Comparison of ENCODE assay signal across 28 mouse cellular contexts in the genomic region with DNA sequence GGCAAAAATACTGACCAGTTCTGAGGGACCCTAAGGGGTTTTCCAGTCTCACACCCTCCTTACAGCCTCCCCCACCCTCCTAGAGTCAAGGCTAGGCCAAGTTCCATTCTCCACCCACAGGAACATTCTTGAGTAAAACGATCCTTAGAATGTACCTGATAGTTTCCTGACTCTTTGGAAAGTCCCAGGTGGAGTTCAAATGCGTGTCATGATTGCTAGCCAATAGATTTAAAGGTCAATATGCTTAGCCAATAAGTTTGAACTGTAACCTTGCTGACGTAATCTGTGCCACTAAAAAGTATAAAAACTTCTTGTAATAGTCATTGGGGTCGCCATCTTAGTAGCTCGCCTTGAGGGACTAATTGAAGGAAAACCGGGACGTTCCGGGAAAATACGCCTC. TPM values are rescaled to one million over a fixed set of nuclear protein-coding genes. Genes with fewer than 3 reads are reported as not detected.
DNase-seq lines count a peak whose midpoint lies in the region; ATAC-seq lines count a peak whose summit lies in the region.
"Had no signal": no experiment of that assay in that cellular context is flagged by ENCODE, and none has a peak within 500 bp of the region (broad histone marks: within the 10 kb centered on the region; RNA-seq: fewer than 3 reads in every experiment).

No protein-coding gene starts in this region.

- no peak overlapping the region for H3K4me2 ChIP-seq in midbrain, embryonic 11.5 days
- no peak overlapping the region for H3K4me2 ChIP-seq in midbrain, embryonic 15.5 days
- H3K4me2 ChIP-seq: embryonic facial prominence, embryonic 13.5 days; embryonic facial prominence, embryonic 15.5 days; forebrain, embryonic 12.5 days had no signal

- no peak overlapping the region for H3K27ac ChIP-seq in midbrain, embryonic 11.5 days (ENCODE audit: low read depth, low read length)
- H3K27ac ChIP-seq in midbrain, embryonic 15.5 days: no peak overlapping the region
- H3K27ac ChIP-seq: embryonic facial prominence, embryonic 13.5 days; embryonic facial prominence, embryonic 15.5 days; forebrain, embryonic 10.5 days; forebrain, embryonic 12.5 days had no signal

- no peaks in the 10 kb centered on the region for H3K9me3 ChIP-seq in midbrain, embryonic 11.5 days (ENCODE audit: control insufficient read depth, low read length)
- H3K9me3 ChIP-seq in midbrain, embryonic 15.5 days: no peaks in the 10 kb centered on the region
- H3K9me3 ChIP-seq: embryonic facial prominence, embryonic 13.5 days; embryonic facial prominence, embryonic 15.5 days; forebrain, embryonic 10.5 days; forebrain, embryonic 12.5 days; G1E had no signal

- H3K27me3 ChIP-seq in midbrain, embryonic 11.5 days (ENCODE audit: control insufficient read depth, insufficient read depth, low read length): no peaks in the 10 kb centered on the region
- H3K27me3 ChIP-seq in midbrain, embryonic 15.5 days (replicated peaks): no peaks in the 10 kb centered on the region
- H3K27me3 ChIP-seq: CH12.LX; embryonic facial prominence, embryonic 13.5 days; embryonic facial prominence, embryonic 15.5 days; forebrain, embryonic 12.5 days; Patski had no signal

- no peaks in the 10 kb centered on the region for H3K36me3 ChIP-seq in midbrain, embryonic 11.5 days (ENCODE audit: control insufficient read depth, insufficient read depth, low read length)
- H3K36me3 ChIP-seq in midbrain, embryonic 15.5 days (replicated peaks): no peaks in the 10 kb centered on the region
- H3K36me3 ChIP-seq: embryonic facial prominence, embryonic 13.5 days; embryonic facial prominence, embryonic 15.5 days; forebrain, embryonic 10.5 days; forebrain, embryonic 12.5 days; G1E had no signal

- no peak overlapping the region for H3K9ac ChIP-seq in midbrain, embryonic 11.5 days (ENCODE audit: low read length)
- no peak overlapping the region for H3K9ac ChIP-seq in midbrain, embryonic 15.5 days
- H3K9ac ChIP-seq: embryonic facial prominence, embryonic 13.5 days; embryonic facial prominence, embryonic 15.5 days; forebrain, embryonic 12.5 days had no signal

- H3K4me3 ChIP-seq in midbrain, embryonic 11.5 days (ENCODE audit: low read depth, low read length): no peak overlapping the region
- H3K4me3 ChIP-seq in midbrain, embryonic 15.5 days: no peak overlapping the region
- H3K4me3 ChIP-seq: embryonic facial prominence, embryonic 13.5 days; embryonic facial prominence, embryonic 15.5 days; erythroblast, embryonic 14.5 days; forebrain, embryonic 10.5 days; forebrain, embryonic 12.5 days had no signal

- H3K4me1 ChIP-seq in midbrain, embryonic 11.5 days (ENCODE audit: control insufficient read depth, insufficient read depth, low read length): no peaks in the 10 kb centered on the region
- H3K4me1 ChIP-seq in midbrain, embryonic 15.5 days: no peaks in the 10 kb centered on the region; the same call in 1 of the 2 replicates
- H3K4me1 ChIP-seq: embryonic facial prominence, embryonic 13.5 days; embryonic facial prominence, embryonic 15.5 days; forebrain, embryonic 12.5 days had no signal

- peak; percentile 17 for DNase-seq in midbrain, embryonic 11.5 days (ENCODE audit: low spot score, missing footprints)
- DNase-seq in ES-CJ7 (ENCODE audit: low read depth, low spot score) (peak; percentile 95), R1 (ENCODE audit: low read depth, low spot score) (peak; percentile 98)
- DNase-seq in lung, postnatal 10 days: no peak
- DNase-seq in urinary bladder, postnatal 36 days (ENCODE audit: low spot score in 2 of 2): no peak
- DNase-seq in natural killer cell, adult 2 months (ENCODE audit: low spot score in 2 of 2): no peak
- DNase-seq: adrenal gland, adult 8-10 months; adrenal gland, postnatal 14 days; adrenal gland, postnatal 36 days; B cell, adult 2 months; cerebellum, adult 11-12 months; cerebellum, adult 2 months; cerebellum, adult 9-10 months; cerebellum, postnatal 10 days; cerebellum, postnatal 25 days had no signal

- 93% methylated on average over 9 of the region's 9 CpGs for WGBS in midbrain, embryonic 11.5 days
- WGBS in midbrain, embryonic 15.5 days: 94% methylated on average over 9 of the region's 9 CpGs

- no peak for ATAC-seq in midbrain, embryonic 11.5 days (ENCODE audit: low FRiP score)
- ATAC-seq in midbrain, embryonic 15.5 days (replicated peaks): no peak
- ATAC-seq: activated CD4-positive, CD25-positive, alpha-beta regulatory T cell, adult 4 months; CD4-positive, CD25-positive, alpha-beta regulatory T cell, adult 4 months; forebrain, embryonic 14.5 days; forebrain, embryonic 16.5 days; Patski had no signal

RNA-seq across cellular contexts. Expression of gene Mtf2, which starts 5.1 kb away (rescaled TPM):
- polyA plus RNA-seq in midbrain, embryonic 11.5 days (2014; fragmentation: Nextera tagmentation; extraction: Ambion mirVana): 124 and 139 TPM in 2 replicates
- 111 and 120 TPM in 2 replicates for polyA plus RNA-seq in midbrain, embryonic 15.5 days (2015; fragmentation: Nextera tagmentation; extraction: Ambion mirVana)

Comparison
In these comparisons a context has a peak if more than half of its experiments do, and no peak if none do; other contexts are left out.
1. DNase-seq: peak in midbrain, embryonic 11.5 days (single experiment), ES-CJ7 (single experiment) and R1 (single experiment); none in lung, postnatal 10 days (single experiment), urinary bladder, postnatal 36 days (0 of 2) and natural killer cell, adult 2 months (0 of 2).